Mouse (Mus musculus) hindbrain, embryonic 14.5 days (tissue): ENCODE results near the gene Syne3. TPM values are rescaled to one million over a fixed set of nuclear protein-coding genes. Genes with fewer than 3 reads are reported as not detected.

Source experiments
- ATAC-seq: fragments of 200-750 bp; cut with Nextera tagmentation; 2 replicates; pipeline ENCODE4 v1.8.0; 2017; ENCODE audit warnings: moderate number of reproducible peaks, mild to moderate bottlenecking, moderate TSS enrichment, moderate library complexity; ENCODE audit not compliant: low FRiP score
- DNase-seq: peaks from one replicate; pipeline ENCODE4 v3.0.0-alpha.2; 2015; ENCODE audit warnings: low spot score
- H3K27ac ChIP-seq: fragments of 300-500 bp; sonication (generic); 2 replicates; pipeline ENCODE4 v1.5.1; 2014; ENCODE audit warnings: mild to moderate bottlenecking, moderate library complexity
- H3K27me3 ChIP-seq: fragments of 300-500 bp; sonication (generic); 2 replicates; pipeline ENCODE4 v1.6.1; 2014; ENCODE audit warnings: mild to moderate bottlenecking, low read length, mixed read lengths; ENCODE audit not compliant: control insufficient read depth, insufficient read depth
- H3K36me3 ChIP-seq: fragments of 300-500 bp; sonication (generic); replicated peaks from 2 replicates; pipeline ENCODE4 v1.6.1; 2014; ENCODE audit not compliant: control insufficient read depth, insufficient read depth
- H3K4me1 ChIP-seq: fragments of 300-500 bp; sonication (generic); replicated peaks from 2 replicates; pipeline ENCODE4 v1.6.1; 2014; ENCODE audit warnings: antibody characterized with exemption, low read length, mixed read lengths; ENCODE audit not compliant: control insufficient read depth, insufficient read depth
- H3K4me2 ChIP-seq: fragments of 300-500 bp; sonication (generic); replicated peaks from 2 replicates; pipeline ENCODE4 v1.6.1; 2014; ENCODE audit warnings: mild to moderate bottlenecking, moderate library complexity
- H3K4me3 ChIP-seq: fragments of 300-500 bp; sonication (generic); replicated peaks from 2 replicates; pipeline ENCODE4 v1.5.1; 2014; ENCODE audit warnings: mild to moderate bottlenecking, low read length
- H3K9ac ChIP-seq: fragments of 300-500 bp; sonication (generic); 2 replicates; pipeline ENCODE4 v1.6.1; 2014
- H3K9me3 ChIP-seq: fragments of 300-500 bp; sonication (generic); 2 replicates; pipeline ENCODE4 v1.6.1; 2016; ENCODE audit warnings: low read length; ENCODE audit not compliant: control insufficient read depth
- WGBS: fragments of 180-500 bp; shearing (Covaris S2); extraction: QIAGEN DNeasy Blood & Tissue Kit; methylation state at CpG from one replicate; pipeline ENCODE4 v1.1.7; 2014; 5-methylcytosine and 5-hydroxymethylcytosine counted together
- polyA plus RNA-seq: library from polyadenylated mRNA; unstranded; fragments of >200 nt; fragmentation: Nextera tagmentation; extraction: Ambion mirVana; gene quantifications from 2 replicates; pipeline ENCODE4 v1.2.1, GENCODE M21; 2014

Gene Syne3
- 0.35 TPM in 2 replicates for polyA plus RNA-seq

- DNase-seq (no peak), ATAC-seq (peak; percentile 64)
- no peak within 1 kb of the TSS for H3K27ac ChIP-seq
Measured at GRCm38 (mm10) chr12:105009370-105010212, at the start of gene Syne3. Gene Syne3, minus strand, starts transcription at chr12:105009809.

GRCm38 (mm10) chr12:105055308-105055707 lies 45.7 kb upstream of the Syne3 start:
- no peaks in the 10 kb centered on the region for H3K4me1 ChIP-seq
- WGBS: 84% methylated on average over 6 of the region's 6 CpGs

More at GRCm38 (mm10) chr12:105009370-105010212, at the start of gene Syne3:
- H3K4me1 ChIP-seq: 0 out of 2 replicates have a peak, but pooled peaks cover 17% of the 10 kb centered on the region
- H3K27me3 ChIP-seq: peaks cover 41% of the 10 kb centered on the region
- peak within 1 kb of the TSS; percentile 49 for H3K9ac ChIP-seq
- H3K4me3 ChIP-seq: peak within 1 kb of the TSS; percentile 45
- no peaks in the 10 kb centered on the region for H3K9me3 ChIP-seq
- WGBS: under 1% methylated on average over 54 of the region's 66 CpGs
- no peaks in the 10 kb centered on the region for H3K36me3 ChIP-seq
- H3K4me2 ChIP-seq: peak within 1 kb of the TSS; percentile 88

GRCm38 (mm10) chr12:105054041-105054440 lies 44.4 kb upstream of the Syne3 start:
- 96% methylated on average over 15 of the region's 15 CpGs for whole genome bisulfite sequencing
- H3K27ac ChIP-seq: no peak overlapping the region
- H3K27me3 ChIP-seq: no peaks in the 10 kb centered on the region
- no peak overlapping the region for H3K4me3 ChIP-seq
- no peak overlapping the region for H3K9ac ChIP-seq
- no peaks in the 10 kb centered on the region for H3K9me3 ChIP-seq
- no peak overlapping the region for H3K4me2 ChIP-seq
- no peak for ATAC-seq
- DNase-seq: no peak
- no peaks in the 10 kb centered on the region for H3K36me3 ChIP-seq
- no peaks in the 10 kb centered on the region for H3K4me1 ChIP-seq

More at GRCm38 (mm10) chr12:105055308-105055707, 45.7 kb upstream of the Syne3 start:
- Histone ChIP-seq H3K4me2 (no peak overlapping the region), H3K9ac (no peak overlapping the region), H3K27ac (no peak overlapping the region), H3K36me3 (no peaks in the 10 kb centered on the region), H3K27me3 (no peaks in the 10 kb centered on the region), H3K4me3 (no peak overlapping the region), H3K9me3 (no peaks in the 10 kb centered on the region)
- ATAC-seq (no peak), DNase-seq (no peak)

- 17% methylated on average over 4 of the region's 4 CpGs for WGBS
- ATAC-seq (peak; percentile 37; the same call in 1 of the 2 replicates), DNase-seq (peak; percentile 87)
- H3K27me3 ChIP-seq: no peaks in the 10 kb centered on the region
- no peak overlapping the region for H3K4me3 ChIP-seq
- no peak overlapping the region for H3K27ac ChIP-seq
- H3K4me1 ChIP-seq: no peaks in the 10 kb centered on the region
- H3K9ac ChIP-seq: no peak overlapping the region
- no peak overlapping the region for H3K4me2 ChIP-seq
- no peaks in the 10 kb centered on the region for H3K36me3 ChIP-seq
- no peaks in the 10 kb centered on the region for H3K9me3 ChIP-seq
Measured at GRCm38 (mm10) chr12:105050898-105051297, 41.3 kb upstream of the Syne3 start.

GRCm38 (mm10) chr12:105049813-105050212 lies 40.2 kb upstream of the Syne3 start:
- H3K4me1 ChIP-seq: no peaks in the 10 kb centered on the region
- WGBS: 82% methylated on average over 12 of the region's 12 CpGs
- H3K4me2 ChIP-seq: no peak overlapping the region
- DNase-seq (no peak), ATAC-seq (no peak)
- no peaks in the 10 kb centered on the region for H3K27me3 ChIP-seq
- H3K27ac ChIP-seq: no peak overlapping the region
- H3K4me3 ChIP-seq: no peak overlapping the region
- no peak overlapping the region for H3K9ac ChIP-seq
- no peaks in the 10 kb centered on the region for H3K9me3 ChIP-seq
- no peaks in the 10 kb centered on the region for H3K36me3 ChIP-seq

GRCm38 (mm10) chr12:105048301-105048863 lies 38.8 kb upstream of the Syne3 start:
- no peak overlapping the region for H3K4me2 ChIP-seq
- no peaks in the 10 kb centered on the region for H3K27me3 ChIP-seq
- 70% methylated on average over 17 of the region's 17 CpGs for WGBS
- DNase-seq (no peak), ATAC-seq (0 out of 2 replicates have a peak, but pooled peaks have one; percentile 31)
- H3K9me3 ChIP-seq: no peaks in the 10 kb centered on the region
- H3K36me3 ChIP-seq: no peaks in the 10 kb centered on the region
- H3K4me3 ChIP-seq: no peak overlapping the region
- H3K4me1 ChIP-seq: no peaks in the 10 kb centered on the region
- no peak overlapping the region for H3K27ac ChIP-seq
- H3K9ac ChIP-seq: no peak overlapping the region

GRCm38 (mm10) chr12:105044775-105045174 lies 35.2 kb upstream of the Syne3 start:
- no peak overlapping the region for H3K9ac ChIP-seq
- no peaks in the 10 kb centered on the region for H3K27me3 ChIP-seq
- no peak overlapping the region for H3K4me2 ChIP-seq
- DNase-seq (no peak), ATAC-seq (no peak)
- H3K4me1 ChIP-seq: no peaks in the 10 kb centered on the region
- WGBS: 90% methylated on average over 9 of the region's 9 CpGs
- peaks cover 23% of the 10 kb centered on the region for H3K36me3 ChIP-seq
- no peak overlapping the region for H3K27ac ChIP-seq
- no peaks in the 10 kb centered on the region for H3K9me3 ChIP-seq
- H3K4me3 ChIP-seq: no peak overlapping the region

- DNase-seq (no peak), ATAC-seq (no peak)
- Histone ChIP-seq H3K9me3 (no peaks in the 10 kb centered on the region), H3K36me3 (peaks cover 27% of the 10 kb centered on the region), H3K27ac (no peak overlapping the region), H3K4me2 (no peak overlapping the region), H3K9ac (no peak overlapping the region), H3K27me3 (no peaks in the 10 kb centered on the region), H3K4me3 (no peak overlapping the region), H3K4me1 (no peaks in the 10 kb centered on the region)
- 89% methylated on average over 5 of the region's 5 CpGs for WGBS
Measured at GRCm38 (mm10) chr12:105043081-105043480, 33.5 kb upstream of the Syne3 start.

- DNase-seq: no peak
Measured at GRCm38 (mm10) chr12:105040950-105041349, 31.3 kb upstream of the Syne3 start.

More at GRCm38 (mm10) chr12:105040950-105041349, 31.3 kb upstream of the Syne3 start:
- no peak overlapping the region for H3K9ac ChIP-seq
- H3K4me2 ChIP-seq: no peak overlapping the region
- no peak for ATAC-seq
- no peak overlapping the region for H3K27ac ChIP-seq
- no peaks in the 10 kb centered on the region for H3K27me3 ChIP-seq
- H3K9me3 ChIP-seq: no peaks in the 10 kb centered on the region
- H3K4me1 ChIP-seq: no peaks in the 10 kb centered on the region
- H3K4me3 ChIP-seq: no peak overlapping the region
- H3K36me3 ChIP-seq: peaks cover 27% of the 10 kb centered on the region
- WGBS: 88% methylated on average over 7 of the region's 7 CpGs
